ENCODE assay signal across 8 mouse cellular contexts in genomic region chr8:126971314-126971664, GRCm38 (mm10). TPM values are rescaled to one million over a fixed set of nuclear protein-coding genes. Genes with fewer than 3 reads are reported as not detected.
DNase-seq lines count a peak whose midpoint lies in the region; ATAC-seq and TF ChIP-seq lines count a peak whose summit lies in the region.

No protein-coding gene starts in this region.

- H3K9me3 ChIP-seq in heart, embryonic 14.5 days (ENCODE audit: control insufficient read depth, low read length), result no peaks in the 10 kb centered on the region
- no peaks in the 10 kb centered on the region for H3K9me3 ChIP-seq in ES-E14 (ENCODE audit: control insufficient read depth, insufficient read depth, low read depth, low read length)
- no peaks in the 10 kb centered on the region for H3K9me3 ChIP-seq in forebrain, embryonic 15.5 days
- H3K9me3 ChIP-seq in liver, postnatal 0 days (ENCODE audit: low read length), result no peaks in the 10 kb centered on the region

- ATAC-seq in heart, embryonic 14.5 days (ENCODE audit: insufficient number of reproducible peaks, insufficient read depth, low FRiP score, low read depth), result no peak
- peak; percentile 59 for ATAC-seq in forebrain, embryonic 15.5 days (replicated peaks)
- peak; percentile 13 for ATAC-seq in liver, postnatal 0 days

- 8% methylated on average over 13 of the region's 13 CpGs for WGBS in heart, embryonic 14.5 days
- 12% methylated on average over 13 of the region's 13 CpGs for WGBS in forebrain, embryonic 15.5 days
- WGBS in liver, postnatal 0 days (ENCODE audit: insufficient replicate concordance), result 11% methylated on average over 13 of the region's 13 CpGs

- TF ChIP-seq EP300 in liver, postnatal 0 days (IDR thresholded peaks at IDR 0.05; ENCODE audit: low read depth), result no peak

- TF ChIP-seq CTCF in liver, postnatal 0 days (IDR thresholded peaks at IDR 0.05; ENCODE audit: low read depth), result no peak

- peak overlapping the region; percentile 39 to 46 for H3K27ac ChIP-seq in heart, embryonic 14.5 days (replicated peaks in 1 of 2; ENCODE audit: control insufficient read depth in 1 of 2, insufficient read depth in 1 of 2, low read depth in 2 of 2, low read length in 2 of 2)
- H3K27ac ChIP-seq in ES-E14 (ENCODE audit: insufficient read depth, low read depth, low read length, poor library complexity, severe bottlenecking), result peak overlapping the region; percentile 76
- peak overlapping the region; percentile 89 for H3K27ac ChIP-seq in forebrain, embryonic 15.5 days (replicated peaks)
- 0 out of 2 replicates have a peak overlapping the region, but pooled peaks have one; percentile 41 for H3K27ac ChIP-seq in liver, postnatal 0 days (ENCODE audit: low read depth)

- no peaks in the 10 kb centered on the region for H3K27me3 ChIP-seq in heart, embryonic 14.5 days (ENCODE audit: control insufficient read depth, insufficient read depth, low read length)
- H3K27me3 ChIP-seq in forebrain, embryonic 15.5 days, result no peaks in the 10 kb centered on the region
- no peaks in the 10 kb centered on the region for H3K27me3 ChIP-seq in liver, postnatal 0 days (ENCODE audit: insufficient read depth, low read length)

- H3K4me1 ChIP-seq in heart, embryonic 14.5 days (ENCODE audit: control insufficient read depth in 2 of 2, insufficient read depth in 2 of 2, low read length in 2 of 2), result peaks cover 2 to 10% of the 10 kb centered on the region in 2 experiments; a peak in 2 of 4 replicates
- peaks cover 0 to 23% of the 10 kb centered on the region in 2 experiments; a peak in 2 of 4 replicates for H3K4me1 ChIP-seq in ES-E14 (ENCODE audit: control insufficient read depth in 2 of 2, insufficient read depth in 2 of 2, low read length in 2 of 2, poor library complexity in 1 of 2)
- H3K4me1 ChIP-seq in forebrain, embryonic 15.5 days, result peaks cover 10% of the 10 kb centered on the region
- H3K4me1 ChIP-seq in liver, postnatal 0 days (ENCODE audit: insufficient read depth), result peaks cover 18% of the 10 kb centered on the region

- in situ Hi-C loops in ES-E14 (cut with MboI; ENCODE audit: low sequenced_read_pairs in 2 of 2, unreplicated experiment in 2 of 2), result no loop called here

- peak overlapping the region; percentile 91 for H3K9ac ChIP-seq in heart, embryonic 14.5 days (ENCODE audit: low read length)
- H3K9ac ChIP-seq in ES-E14 (ENCODE audit: insufficient read depth, low read depth, low read length, poor library complexity, severe bottlenecking), result peak overlapping the region; percentile 87
- peak overlapping the region; percentile 65 for H3K9ac ChIP-seq in forebrain, embryonic 15.5 days (replicated peaks)
- H3K9ac ChIP-seq in liver, postnatal 0 days (replicated peaks), result peak overlapping the region; percentile 85

- H3K36me3 ChIP-seq in heart, embryonic 14.5 days (ENCODE audit: control insufficient read depth, insufficient read depth, low read length), result peaks cover 31% of the 10 kb centered on the region
- peaks cover 12% of the 10 kb centered on the region; the same call in 1 of the 2 replicates for H3K36me3 ChIP-seq in ES-E14 (ENCODE audit: control insufficient read depth, insufficient read depth, low read length, poor library complexity, severe bottlenecking)
- peaks cover 17% of the 10 kb centered on the region; the same call in 1 of the 2 replicates for H3K36me3 ChIP-seq in forebrain, embryonic 15.5 days
- H3K36me3 ChIP-seq in liver, postnatal 0 days (replicated peaks; ENCODE audit: insufficient read depth, low read length), result peaks cover 19% of the 10 kb centered on the region; the same call in 1 of the 2 replicates

- DNase-seq in heart, postnatal 10 days, result no peak
- no peak for DNase-seq in ES-E14 (ENCODE audit: low read depth, low spot score)
- no peak for DNase-seq in liver, postnatal 0 days
- no peak for DNase-seq in layer of hippocampus, postnatal 10 days (ENCODE audit: low spot score in 2 of 2)
- DNase-seq in thymus, postnatal 4 days, result no peak
- DNase-seq in urinary bladder, adult 18-20 months (ENCODE audit: low spot score in 2 of 2), result no peak

- peak overlapping the region; percentile 80 for H3K4me2 ChIP-seq in heart, embryonic 14.5 days (ENCODE audit: low read length)
- peak overlapping the region; percentile 83 for H3K4me2 ChIP-seq in forebrain, embryonic 15.5 days (replicated peaks)
- peak overlapping the region; percentile 97 for H3K4me2 ChIP-seq in liver, postnatal 0 days (ENCODE audit: low read depth, low read length)

- intact Hi-C loops in heart, postnatal 10 days (cut with DNase I), result loop anchor here (2.0 kb wide), 1 partner anchor 26 kb away; the partner anchor contains the start of gene Tomm20

- H3K4me3 ChIP-seq in heart, embryonic 14.5 days (ENCODE audit: control insufficient read depth in 1 of 2, insufficient read depth in 1 of 2, low read depth in 1 of 2, low read length in 2 of 2), result peak overlapping the region; percentile 91 to 94
- H3K4me3 ChIP-seq in ES-E14 (ENCODE audit: insufficient read depth in 1 of 2, low read depth in 1 of 2, low read length in 2 of 2, poor library complexity in 1 of 2, severe bottlenecking in 1 of 2), result peak overlapping the region; percentile 91 to 99
- peak overlapping the region; percentile 78 for H3K4me3 ChIP-seq in forebrain, embryonic 15.5 days
- H3K4me3 ChIP-seq in liver, postnatal 0 days (ENCODE audit: low read depth, low read length), result peak overlapping the region; percentile 97

TF ChIP-seq in ES-E14, 5 proteins besides CTCF, POLR2A, EP300 and RAD21:
- TF ChIP-seq HCFC1 (IDR thresholded peaks at IDR 0.05; ENCODE audit: borderline replicate concordance, insufficient read depth, low read length) (no peak), ZC3H11A (IDR thresholded peaks at IDR 0.05; ENCODE audit: borderline replicate concordance, low read depth, low read length) (no peak), ZNF384 (IDR thresholded peaks at IDR 0.05; ENCODE audit: low read depth, low read length) (no peak), MAFK (IDR thresholded peaks at IDR 0.05; ENCODE audit: insufficient read depth, low read depth, low read length) (no peak), CHD2 (IDR thresholded peaks at IDR 0.05; ENCODE audit: low read depth, low read length) (no peak)
TF ChIP-seq in ES-E14: peak in this region for 0.

RNA-seq across cellular contexts. Expression of gene Rbm34, which starts 0.4 kb away (rescaled TPM):
- polyA plus RNA-seq in heart, embryonic 14.5 days (2014; fragmentation: Nextera tagmentation; extraction: Ambion mirVana), result 10.7 and 11.7 TPM in 2 replicates
- total RNA-seq in heart, postnatal 10 days (2021), result 1 to 10 TPM; 5.5 to 6.2 TPM
- total RNA-seq in ES-E14 (2012; rRNA removed), result 22.4 and 32.5 TPM in 2 replicates
- 26.4 and 28.2 TPM in 2 replicates for polyA plus RNA-seq in forebrain, embryonic 15.5 days (2015; fragmentation: Nextera tagmentation; extraction: Ambion mirVana)
- polyA plus RNA-seq in liver, postnatal 0 days (2015; fragmentation: Nextera tagmentation; extraction: Ambion mirVana), result 10.8 and 12.5 TPM in 2 replicates
- 10 to 100 TPM; 17.4 to 19.5 TPM for total RNA-seq in layer of hippocampus, postnatal 10 days (2021)

RNA-seq across cellular contexts. Expression of gene Tomm20, which starts 25.6 kb away (rescaled TPM):
- 197 and 200 TPM in 2 replicates for polyA plus RNA-seq in heart, embryonic 14.5 days (2014; fragmentation: Nextera tagmentation; extraction: Ambion mirVana)
- total RNA-seq in heart, postnatal 10 days (2021), result 100 to 1,000 TPM in 1 of 2 experiments, 10 to 100 TPM in 1; 96.6 to 108 TPM
- 815 and 854 TPM in 2 replicates for total RNA-seq in ES-E14 (2012; rRNA removed)
- 195 and 209 TPM in 2 replicates for polyA plus RNA-seq in forebrain, embryonic 15.5 days (2015; fragmentation: Nextera tagmentation; extraction: Ambion mirVana)
- 122 and 129 TPM in 2 replicates for polyA plus RNA-seq in liver, postnatal 0 days (2015; fragmentation: Nextera tagmentation; extraction: Ambion mirVana)
- total RNA-seq in layer of hippocampus, postnatal 10 days (2021), result 100 to 1,000 TPM; 186 to 197 TPM
